Mouse (Mus musculus): ENCODE data around the gene Cers6.
A peak's percentile ranks its signal among the peaks of the same experiment; 100 is the strongest.

Cers6 gene

DNA sequence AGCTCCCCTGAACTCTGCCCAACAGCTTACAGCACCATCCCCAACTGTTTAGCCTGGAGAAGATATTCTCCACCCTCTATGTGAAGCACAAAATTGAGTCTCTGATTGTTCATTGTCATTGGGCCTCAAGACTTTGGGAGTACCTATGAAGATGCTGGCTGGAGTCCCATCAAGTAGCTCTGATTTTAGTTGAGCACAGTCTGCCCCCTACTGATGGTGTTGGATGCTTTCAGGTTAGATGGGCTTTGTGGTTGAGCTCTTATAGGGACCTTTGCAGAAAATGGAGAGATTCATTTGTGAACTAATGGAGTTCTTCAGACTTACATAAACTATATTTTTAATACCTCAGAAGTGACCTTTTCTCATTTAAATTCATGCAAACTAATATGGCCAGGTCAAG, 200.1 kb downstream of the Cers6 start:
- peak; percentile 75 for DNase-seq (ENCODE audit: low read depth, low spot score)

- DNase-seq (ENCODE audit: low read depth, low spot score): no peak
These were observed 200.9 kb downstream of the Cers6 start for GRCm38 (mm10) chr2:69061910-69062689.

GRCm38 (mm10) chr2:69064759-69065158, 203.5 kb downstream of the Cers6 start:
- no peak for DNase-seq (ENCODE audit: low read depth, low spot score)

GRCm38 (mm10) chr2:69071440-69072235, 210.4 kb downstream of the Cers6 start:
- no peak for DNase-seq (ENCODE audit: low read depth, low spot score)

- DNase-seq (ENCODE audit: low read depth, low spot score): peak; percentile 12
These were observed 215.9 kb downstream of the Cers6 start for GRCm38 (mm10) chr2:69077189-69077588.

DNA sequence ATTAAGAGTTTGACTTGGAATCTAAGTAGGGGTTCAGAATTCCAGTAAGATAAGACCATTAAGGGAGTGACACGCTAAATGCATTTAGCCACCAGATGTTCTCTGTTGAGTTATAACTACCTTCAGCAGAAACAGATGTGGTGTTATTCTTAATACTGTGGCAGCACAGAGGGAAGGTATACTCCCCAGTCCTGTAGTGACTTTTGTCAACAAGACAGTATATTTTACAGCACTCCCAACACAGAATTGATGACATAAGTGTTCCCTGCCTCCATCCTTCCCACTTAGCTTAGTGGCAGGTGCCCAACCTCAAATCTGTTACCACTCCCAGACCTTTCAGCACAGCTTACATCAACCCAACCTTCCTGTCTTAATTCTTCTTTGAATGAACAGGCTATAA, 219.5 kb downstream of the Cers6 start:
- no peak for DNase-seq (ENCODE audit: low read depth, low spot score)

GRCm38 (mm10) chr2:69082499-69083197, 221.4 kb downstream of the Cers6 start:
- no peak for DNase-seq (ENCODE audit: low read depth, low spot score)

DNA sequence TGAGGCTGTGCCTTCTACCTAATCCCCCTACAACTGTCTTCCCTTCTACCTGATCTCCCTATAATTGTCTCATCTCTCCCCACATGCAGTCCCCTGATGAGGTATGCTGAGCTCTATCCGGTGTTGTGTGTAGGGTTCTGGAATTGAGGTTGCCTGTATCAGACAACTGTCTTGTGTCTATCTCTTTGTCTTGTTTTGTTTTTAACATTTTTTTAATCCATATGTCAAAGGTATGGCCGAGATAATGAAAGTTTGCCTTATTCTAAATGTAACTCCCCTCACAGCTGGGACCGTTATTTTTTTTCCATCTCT, 221.9 kb downstream of the Cers6 start:
- no peak for DNase-seq (ENCODE audit: low read depth, low spot score)

GRCm38 (mm10) chr2:69084416-69084815, 223.2 kb downstream of the Cers6 start:
- no peak for DNase-seq (ENCODE audit: low read depth, low spot score)

GRCm38 (mm10) chr2:69086505-69087260, 225.4 kb downstream of the Cers6 start:
- DNase-seq (ENCODE audit: low read depth, low spot score): no peak

DNA sequence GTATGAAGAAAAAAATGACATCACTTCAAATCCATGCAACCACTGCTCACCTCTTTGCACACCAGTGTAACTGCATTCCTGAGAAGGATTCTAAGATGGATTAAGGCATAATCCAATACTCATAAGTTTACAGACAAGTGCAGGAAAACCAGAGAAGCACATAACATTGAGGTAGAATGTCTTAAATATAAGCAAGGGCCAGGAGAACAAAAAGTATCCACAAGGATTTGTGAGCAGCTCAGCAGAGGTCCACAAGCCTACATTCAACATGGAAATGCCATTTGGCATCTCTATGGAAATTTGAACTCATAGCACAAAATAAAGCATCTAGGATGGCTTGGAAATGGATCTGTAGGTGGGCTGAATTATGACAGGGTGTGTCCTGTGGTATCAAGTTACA, 234.6 kb downstream of the Cers6 start:
- no peak for DNase-seq (ENCODE audit: low read depth, low spot score)

DNA sequence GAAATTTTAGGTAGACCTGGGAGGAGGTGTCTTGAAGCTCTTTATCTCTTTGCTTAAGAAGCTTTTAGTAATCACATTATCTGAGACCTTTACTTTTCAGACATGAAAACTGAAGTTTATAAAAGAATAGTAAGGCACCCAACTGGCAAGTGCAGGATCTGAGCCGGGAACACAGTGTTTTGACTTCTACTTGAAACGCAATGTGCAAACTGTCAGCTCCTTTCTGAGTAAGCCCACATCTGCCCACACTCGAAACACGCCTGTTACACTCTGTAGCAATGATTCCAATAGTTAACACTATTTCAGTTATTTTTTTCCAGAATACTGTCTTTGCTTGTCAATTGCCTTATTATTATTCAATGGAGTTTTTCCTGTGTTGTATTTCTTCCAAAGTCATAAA, 235.6 kb downstream of the Cers6 start:
- DNase-seq (ENCODE audit: low read depth, low spot score): no peak

DNA sequence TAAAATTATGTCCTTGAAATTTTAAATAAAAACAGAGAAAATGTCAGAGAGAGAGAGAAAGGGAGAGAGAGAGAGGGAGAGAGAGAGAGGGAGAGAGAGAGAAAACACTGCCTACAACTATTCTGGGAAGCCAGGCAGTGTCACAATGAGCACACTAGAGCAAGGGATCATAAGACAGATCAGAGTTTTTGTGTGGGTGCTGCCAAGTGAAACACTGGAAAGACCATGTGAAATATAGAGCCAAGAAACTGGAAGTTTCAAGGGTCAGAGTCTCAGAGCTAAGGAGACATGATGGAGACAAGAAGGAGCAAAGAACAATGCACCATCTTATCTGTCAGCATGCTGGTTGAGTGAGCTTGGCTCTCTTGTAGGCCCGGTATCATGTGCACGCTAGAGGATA, 236.3 kb downstream of the Cers6 start:
- no peak for DNase-seq (ENCODE audit: low read depth, low spot score)

- DNase-seq (ENCODE audit: low read depth, low spot score): no peak
These were observed 237.5 kb downstream of the Cers6 start for GRCm38 (mm10) chr2:69098701-69099100.

- DNase-seq (ENCODE audit: low read depth, low spot score): no peak
These were observed 237.9 kb downstream of the Cers6 start for GRCm38 (mm10) chr2:69099147-69099546.

DNA sequence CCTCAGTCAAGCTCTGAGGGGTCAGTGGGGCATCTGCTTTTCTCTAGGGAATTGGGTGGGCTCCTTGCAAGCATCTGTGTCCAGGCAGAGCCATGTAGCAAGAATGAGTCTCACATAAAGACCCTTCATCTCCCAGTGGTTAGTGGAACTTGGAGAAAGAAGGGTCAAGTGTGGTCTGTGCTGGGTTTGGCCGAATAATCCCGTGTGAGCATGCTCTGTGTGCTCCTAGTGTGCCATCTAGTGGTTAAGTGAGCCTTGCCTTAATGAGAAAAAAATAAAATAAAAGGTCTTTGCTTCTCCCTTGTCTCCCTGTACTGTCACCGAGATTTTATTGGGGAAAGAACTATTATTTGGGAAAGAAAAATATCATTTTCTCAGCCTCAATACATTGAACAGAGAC, 239.5 kb downstream of the Cers6 start:
- peak; percentile 74 for DNase-seq (ENCODE audit: low read depth, low spot score)

GRCm38 (mm10) chr2:69103526-69103925, 242.3 kb downstream of the Cers6 start:
- DNase-seq (ENCODE audit: low read depth, low spot score): no peak

DNA sequence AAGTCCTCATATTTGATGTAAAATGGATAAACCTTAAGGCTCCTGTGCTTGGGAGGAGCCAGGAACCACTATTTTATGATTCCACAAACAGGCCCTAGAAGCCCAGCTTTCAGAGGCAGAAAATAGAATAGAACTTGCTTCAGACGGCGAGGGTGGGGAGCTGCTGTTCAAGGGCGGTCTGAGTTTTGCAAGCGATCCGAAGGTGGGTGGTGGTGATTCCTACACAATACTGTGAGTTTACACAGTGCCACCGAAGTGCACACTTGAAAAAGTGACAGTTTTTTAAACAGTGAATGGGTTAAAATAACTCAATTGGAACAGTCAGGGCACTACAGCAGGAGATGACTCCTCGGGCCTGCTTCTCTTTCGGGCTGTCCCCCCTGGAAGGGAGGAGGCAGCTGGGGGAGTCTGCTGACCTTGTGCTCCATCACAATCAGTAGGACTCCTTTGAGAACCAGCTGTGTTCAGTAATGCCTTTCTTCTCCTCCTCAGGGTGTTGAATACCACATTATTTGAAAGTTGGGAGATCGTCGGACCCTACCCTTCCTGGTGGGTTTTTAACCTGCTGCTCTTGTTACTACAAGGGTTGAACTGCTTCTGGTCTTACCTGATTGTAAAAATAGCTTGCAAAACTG, 243.4 kb downstream of the Cers6 start:
- no peak for DNase-seq (ENCODE audit: low read depth, low spot score)

DNA sequence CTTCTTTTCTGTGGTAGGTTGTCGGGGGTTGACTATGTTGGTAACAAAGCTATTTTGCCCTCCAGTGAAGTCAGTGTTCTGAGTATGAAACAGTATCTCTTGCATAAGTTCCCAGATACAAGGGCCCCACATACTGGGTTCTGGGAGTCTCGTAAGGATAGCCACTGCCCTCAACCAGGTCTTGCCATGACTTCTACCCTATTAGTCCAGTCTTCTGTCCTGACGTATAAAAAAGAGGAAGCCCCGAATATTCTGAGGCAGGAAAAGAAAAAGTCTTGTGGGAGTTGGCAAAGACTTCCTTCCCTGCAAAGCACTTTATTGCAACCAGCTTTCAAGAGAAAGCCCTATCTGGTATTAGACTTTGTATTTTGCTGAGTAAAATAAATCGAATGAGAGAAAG, 248.0 kb downstream of the Cers6 start:
- no peak for DNase-seq (ENCODE audit: low read depth, low spot score)

- no peak for DNase-seq (ENCODE audit: low read depth, low spot score)
These were observed 248.5 kb downstream of the Cers6 start for GRCm38 (mm10) chr2:69109710-69110109.

DNA sequence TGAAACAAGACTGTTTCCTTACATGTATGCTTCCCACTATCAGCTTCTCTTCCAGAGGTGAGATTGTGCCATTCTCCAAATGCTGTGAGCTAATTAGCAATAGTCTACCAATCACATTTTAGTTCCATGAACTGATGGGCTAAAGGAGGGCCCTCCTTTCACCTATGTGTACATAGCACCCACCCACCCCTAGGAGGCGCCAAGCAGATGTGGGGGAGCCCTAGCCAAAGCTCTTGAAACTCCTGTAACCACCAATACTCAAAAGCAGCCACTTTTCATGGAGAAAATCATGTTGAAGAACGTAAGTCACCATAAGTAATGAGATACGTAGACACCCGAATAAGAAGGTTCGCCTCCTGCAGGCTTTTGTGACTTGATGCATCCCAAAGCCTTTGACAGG, 251.4 kb downstream of the Cers6 start:
- no peak for DNase-seq (ENCODE audit: low read depth, low spot score)

Data from 3T3-L1 (cell line).